Mouse (Mus musculus) layer of hippocampus, adult 2 months (tissue): ENCODE results near the gene Mtmr14. TPM values are rescaled to one million over a fixed set of nuclear protein-coding genes. Genes with fewer than 3 reads are reported as not detected.

Experiments used
- DNase-seq, 2 experiments: peaks; one replicate each; pipeline ENCODE4 v3.0.0; 2022; ENCODE audit warnings: low spot score in 2 of 2
- H3K27ac ChIP-seq: fragments of 200-600 bp; 2 replicates; pipeline ENCODE4 v1.8.1; 2022
- H3K4me3 ChIP-seq: fragments of 200-600 bp; 2 replicates; pipeline ENCODE4 v1.8.1; 2022; ENCODE audit warnings: mild to moderate bottlenecking
- CTCF ChIP-seq: fragments of 200-600 bp; conservative IDR thresholded peaks from 2 replicates; pipeline ENCODE4 v1.8.1; 2022; ENCODE audit warnings: antibody characterized with exemption, mild to moderate bottlenecking, moderate library complexity
- total RNA-seq, 2 experiments: library from RNA; stranded (reverse); gene quantifications; 2 replicates each; pipeline ENCODE4 v1.2.3; 2021

Mtmr14 gene
- total RNA-seq, 2 experiments from 2014 or later = 15.0 to 15.6 TPM

GRCm38 (mm10) chr6:113286316-113286715, 48.7 kb downstream of the Mtmr14 start:
- no peak for DNase-seq
- no peak for TF ChIP-seq CTCF
- Histone ChIP-seq H3K27ac (no peak overlapping the region), H3K4me3 (no peak overlapping the region)

DNA sequence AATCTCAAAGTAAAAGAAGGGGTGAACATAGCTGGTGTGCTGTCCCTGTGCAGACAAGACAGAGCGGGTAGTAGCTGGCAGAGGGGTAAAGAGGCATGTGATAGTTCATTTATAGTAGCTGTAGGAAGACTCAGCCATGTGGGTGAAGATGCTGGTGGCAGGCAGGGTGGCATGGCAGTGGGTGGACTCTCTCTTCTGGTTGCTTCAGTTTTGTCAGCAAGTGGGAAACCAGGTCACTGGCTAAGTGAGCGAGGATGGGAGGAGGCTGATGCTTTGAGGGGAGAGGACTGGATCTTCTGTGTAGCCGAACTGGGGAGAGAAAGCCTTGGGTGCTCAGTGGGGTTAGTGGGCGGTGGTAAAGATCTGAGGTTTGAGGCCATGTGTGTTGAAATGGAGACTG, 49.6 kb downstream of the Mtmr14 start:
- DNase-seq = no peak
- no peak overlapping the region for H3K27ac ChIP-seq
- no peak overlapping the region for H3K4me3 ChIP-seq
- no peak for TF ChIP-seq CTCF

GRCm38 (mm10) chr6:113289346-113289745, 51.7 kb downstream of the Mtmr14 start:
- no peak overlapping the region for H3K4me3 ChIP-seq
- no peak for DNase-seq
- no peak for TF ChIP-seq CTCF
- no peak overlapping the region for H3K27ac ChIP-seq

DNA sequence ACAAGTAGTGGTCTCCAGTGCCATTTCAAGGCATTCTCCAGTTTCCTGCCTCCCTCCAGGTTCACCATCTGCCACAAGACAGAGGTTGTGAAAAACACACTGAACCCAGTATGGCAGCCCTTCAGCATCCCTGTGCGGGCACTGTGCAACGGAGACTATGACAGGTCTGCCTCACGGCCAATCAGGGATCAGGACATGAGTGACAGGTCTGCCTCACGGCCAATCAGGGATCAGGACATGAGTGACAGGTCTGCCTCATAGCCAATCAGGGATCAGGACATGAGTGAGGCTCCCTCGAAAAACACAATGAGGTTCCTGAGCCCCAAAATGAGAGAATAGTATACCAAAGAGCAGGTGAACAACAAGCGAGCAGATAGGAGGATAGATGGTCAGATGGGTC, 52.7 kb downstream of the Mtmr14 start:
- Histone ChIP-seq H3K4me3 (no peak overlapping the region), H3K27ac (no peak overlapping the region)
- no peak for DNase-seq
- no peak for TF ChIP-seq CTCF

GRCm38 (mm10) chr6:113292938-113293337, 55.3 kb downstream of the Mtmr14 start:
- TF ChIP-seq CTCF = no peak
- Histone ChIP-seq H3K27ac (no peak overlapping the region), H3K4me3 (no peak overlapping the region)
- no peak for DNase-seq

DNA sequence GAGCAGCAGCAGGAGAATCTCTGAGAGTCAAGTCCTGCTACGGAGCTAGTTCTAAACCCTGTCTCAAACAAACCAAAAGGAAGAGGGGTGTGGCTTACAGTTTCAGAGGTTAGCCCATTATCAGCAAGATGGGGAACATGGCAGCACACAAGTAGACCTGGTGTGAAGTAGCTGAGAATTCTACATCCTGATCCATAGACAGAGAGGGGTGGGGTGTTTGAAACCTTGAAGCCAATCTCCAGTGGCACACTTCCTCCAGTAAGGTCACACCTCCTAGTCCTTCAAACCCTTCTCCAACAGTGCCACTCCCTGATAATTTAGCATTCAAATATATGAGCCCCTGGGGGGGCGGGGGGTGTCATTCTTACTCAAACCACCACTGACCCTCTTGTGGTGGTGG, 58.4 kb downstream of the Mtmr14 start:
- no peak overlapping the region for H3K4me3 ChIP-seq
- no peak overlapping the region for H3K27ac ChIP-seq
- no peak for TF ChIP-seq CTCF
- no peak for DNase-seq

GRCm38 (mm10) chr6:113296639-113297038, 59.0 kb downstream of the Mtmr14 start:
- TF ChIP-seq CTCF = no peak
- no peak for DNase-seq
- Histone ChIP-seq H3K27ac (no peak overlapping the region), H3K4me3 (no peak overlapping the region)

- H3K27ac ChIP-seq = no peak overlapping the region
- no peak for TF ChIP-seq CTCF
- no peak for DNase-seq
- H3K4me3 ChIP-seq = no peak overlapping the region
Observed at GRCm38 (mm10) chr6:113301350-113301749, 63.7 kb downstream of the Mtmr14 start.

GRCm38 (mm10) chr6:113302258-113302657, 64.6 kb downstream of the Mtmr14 start:
- H3K4me3 ChIP-seq = no peak overlapping the region
- peak; percentile 82 for TF ChIP-seq CTCF
- DNase-seq = no peak
- H3K27ac ChIP-seq = no peak overlapping the region

DNA sequence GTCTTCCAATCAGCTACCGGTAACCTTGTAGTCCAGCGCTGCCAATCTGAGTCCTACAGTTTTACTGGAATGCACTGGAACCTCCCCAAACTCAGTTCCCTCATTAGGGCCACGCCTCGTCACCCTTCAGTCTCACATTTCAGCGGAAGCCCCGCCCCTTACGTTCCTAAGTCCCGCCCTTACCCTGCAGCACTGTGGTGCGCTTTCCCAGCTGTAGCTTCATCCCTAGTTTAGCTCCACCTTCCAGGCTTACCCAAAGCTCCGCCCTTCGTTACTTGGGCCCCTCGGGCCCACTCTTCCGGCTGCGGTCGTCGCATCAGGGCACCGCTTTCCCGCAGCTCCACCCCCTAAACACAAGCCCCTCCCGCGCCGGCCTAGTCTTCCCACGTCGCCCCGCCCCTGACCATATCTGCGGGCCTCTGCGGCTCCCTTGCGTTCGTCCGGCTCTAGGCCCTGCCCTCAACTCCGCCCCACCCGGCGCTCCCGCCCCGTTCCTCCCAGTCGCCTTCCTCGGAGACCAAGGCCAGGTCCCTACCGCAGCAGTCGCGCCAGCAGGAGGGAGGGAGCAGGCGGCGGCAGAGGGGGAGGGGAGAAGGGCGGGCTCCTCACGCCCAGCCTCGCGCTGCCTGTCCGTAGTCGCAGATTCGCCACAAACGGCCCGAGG, 68.8 kb downstream of the Mtmr14 start:
- H3K27ac ChIP-seq = peak overlapping the region; percentile 100
- peak overlapping the region; percentile 100 for H3K4me3 ChIP-seq
- TF ChIP-seq CTCF = no peak
- peak; percentile 99 to 100 for DNase-seq

GRCm38 (mm10) chr6:113306986-113307349, 69.3 kb downstream of the Mtmr14 start, which contains the start of gene Brpf1:
TSS of gene Brpf1 (plus strand) at chr6:113307137.
- Histone ChIP-seq H3K4me3 (peak within 1 kb of the TSS; percentile 100), H3K27ac (peak within 1 kb of the TSS; percentile 100)
- DNase-seq = peak in 1 of 2 experiments; percentile 39
- TF ChIP-seq CTCF = peak; percentile 35; the same call in 1 of the 2 replicates

DNA sequence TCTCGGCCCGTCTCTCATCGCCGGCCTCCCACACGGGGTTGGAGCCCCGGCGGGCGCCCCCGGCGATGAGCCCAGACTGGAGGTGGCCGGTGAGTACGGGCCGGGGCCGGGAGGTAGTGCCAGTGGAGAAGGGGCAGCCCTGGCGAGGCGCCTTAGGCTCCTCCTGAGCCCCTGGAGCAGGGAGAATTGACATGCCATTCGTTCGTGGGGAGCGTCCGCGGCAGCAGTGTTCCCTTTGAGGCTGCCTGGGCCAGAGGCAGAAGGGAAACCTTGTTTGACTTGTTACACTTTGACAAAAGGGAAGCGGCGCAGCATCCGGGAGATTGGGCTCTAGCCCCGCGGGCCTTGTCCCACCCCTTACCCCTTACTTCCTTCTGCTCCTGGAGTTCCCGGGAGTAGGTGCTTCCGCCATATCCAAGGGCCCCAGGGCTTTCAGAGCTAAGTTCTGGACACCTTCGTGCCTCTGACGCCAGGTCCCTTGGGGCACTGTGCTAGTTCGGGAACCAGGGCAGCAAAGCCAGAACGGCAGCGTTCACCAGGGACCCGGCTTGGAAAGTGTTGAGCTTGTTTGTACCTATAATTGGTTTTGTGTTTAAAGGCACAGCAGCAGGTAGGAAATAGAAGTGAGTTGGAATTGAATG, 70.0 kb downstream of the Mtmr14 start:
- H3K27ac ChIP-seq = peak overlapping the region; percentile 100
- peak in 1 of 2 experiments; percentile 46 for DNase-seq
- TF ChIP-seq CTCF = no peak
- peak overlapping the region; percentile 100 for H3K4me3 ChIP-seq

DNA sequence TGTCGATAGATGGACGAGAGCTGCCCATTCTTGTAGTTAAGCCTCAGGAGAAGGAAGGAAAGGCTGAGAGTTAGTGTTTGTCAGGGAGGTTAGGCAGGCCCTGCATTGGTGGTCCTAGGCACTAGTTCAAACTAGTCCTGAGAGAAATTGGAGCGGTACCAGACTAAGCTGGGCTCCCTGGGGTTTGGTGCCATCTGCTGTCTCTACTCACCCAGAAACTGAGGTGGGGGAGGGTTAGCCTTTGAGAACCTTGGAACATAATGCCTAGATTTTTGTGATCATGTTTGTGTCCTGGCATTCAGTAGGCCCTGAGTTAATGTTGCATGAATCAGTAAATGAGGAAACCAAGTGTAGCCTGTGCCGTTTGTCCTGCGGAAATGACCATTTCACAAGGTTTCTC, 70.5 kb downstream of the Mtmr14 start:
- H3K27ac ChIP-seq = peak overlapping the region; percentile 100
- peak overlapping the region; percentile 100 for H3K4me3 ChIP-seq
- peak; percentile 49 to 58 for DNase-seq
- TF ChIP-seq CTCF = peak; percentile 62

- TF ChIP-seq CTCF = no peak
- 0 out of 2 replicates have a peak overlapping the region, but pooled peaks have one; percentile 1 for H3K27ac ChIP-seq
- DNase-seq = no peak
- H3K4me3 ChIP-seq = no peak overlapping the region
Observed at GRCm38 (mm10) chr6:113315972-113316371, 78.3 kb downstream of the Mtmr14 start.
